Mouse (Mus musculus) CH12.LX (cell line): Measurements from ENCODE around the gene Ttc22.

Source experiments
- CTCF ChIP-seq, 2 experiments: IDR thresholded peaks in 1 of 2; conservative IDR thresholded peaks in 1 of 2; 2 replicates each; pipeline ENCODE4 v1.5.1; 2011 to 2012; ENCODE audit warnings: low read depth in 2 of 2, low read length in 2 of 2, improper control_type of control experiment in 1 of 2, inconsistent platforms in 1 of 2, mild to moderate bottlenecking in 1 of 2, moderate library complexity in 1 of 2
- EP300 ChIP-seq: IDR thresholded peaks from 2 replicates; pipeline ENCODE4 v1.6.1; 2011; ENCODE audit warnings: low read length, improper control_type of control experiment
- HCFC1 ChIP-seq: IDR thresholded peaks from 2 replicates; pipeline ENCODE4 v1.6.1; 2012; ENCODE audit warnings: low read depth, mild to moderate bottlenecking, inconsistent platforms, low read length, improper control_type of control experiment
- IRF4 ChIP-seq: IDR thresholded peaks from 2 replicates; pipeline ENCODE4 v1.6.1; 2014; ENCODE audit warnings: low read depth, mild to moderate bottlenecking, inconsistent platforms, low read length, improper control_type of control experiment
- JUND ChIP-seq: conservative IDR thresholded peaks from 2 replicates; pipeline ENCODE4 v1.6.1; 2011; ENCODE audit warnings: low read depth, low read length, improper control_type of control experiment
- KAT2A ChIP-seq: IDR thresholded peaks from 2 replicates; pipeline ENCODE4 v1.6.1; 2012; ENCODE audit warnings: low read length, improper control_type of control experiment, inconsistent platforms; ENCODE audit not compliant: insufficient replicate concordance
- MAZ ChIP-seq: IDR thresholded peaks from 2 replicates; pipeline ENCODE4 v1.6.1; 2012; ENCODE audit warnings: low read depth, mild to moderate bottlenecking, inconsistent platforms, low read length, improper control_type of control experiment, moderate library complexity
- POLR2A ChIP-seq: IDR thresholded peaks from 2 replicates; pipeline ENCODE4 v1.6.1; 2011; ENCODE audit warnings: low read depth, mild to moderate bottlenecking, improper control_type of control experiment, low read length
- POLR2AphosphoS2 ChIP-seq: IDR thresholded peaks from 2 replicates; pipeline ENCODE4 v1.6.1; 2011; ENCODE audit warnings: low read depth, low read length, improper control_type of control experiment
- TBP ChIP-seq: conservative IDR thresholded peaks from 2 replicates; pipeline ENCODE4 v1.6.1; 2011; ENCODE audit warnings: low read depth, low read length, improper control_type of control experiment
- TCF12 ChIP-seq: IDR thresholded peaks from 2 replicates; pipeline ENCODE4 v1.6.1; 2014; ENCODE audit warnings: low read depth, mild to moderate bottlenecking, inconsistent platforms, low read length, improper control_type of control experiment
- USF1 ChIP-seq: IDR thresholded peaks from 2 replicates; pipeline ENCODE4 v1.6.1; 2014; ENCODE audit warnings: low read depth, mild to moderate bottlenecking, inconsistent platforms, low read length, improper control_type of control experiment
- ZKSCAN1 ChIP-seq: IDR thresholded peaks from 2 replicates; pipeline ENCODE4 v1.6.1; 2012; ENCODE audit warnings: low read depth, inconsistent platforms, low read length, improper control_type of control experiment, borderline replicate concordance
- ZMIZ1 ChIP-seq: IDR thresholded peaks from 2 replicates; pipeline ENCODE4 v1.6.1; 2012; ENCODE audit warnings: low read depth, mild to moderate bottlenecking, inconsistent platforms, low read length, improper control_type of control experiment

- TF ChIP-seq CTCF (conservative IDR thresholded peaks at IDR 0.05 in 1 of 2, IDR thresholded peaks at IDR 0.05 in 1 of 2; ENCODE audit: low read depth in 2 of 2, low read length in 2 of 2): no peak
- TF ChIP-seq JUND: no peak
- TF ChIP-seq ZKSCAN1: no peak
- no peak for TF ChIP-seq POLR2A
- no peak for TF ChIP-seq TBP
- TF ChIP-seq IRF4: no peak
- no peak for TF ChIP-seq ZMIZ1
- no peak for TF ChIP-seq HCFC1
- no peak for TF ChIP-seq EP300
- no peak for TF ChIP-seq KAT2A
- no peak for TF ChIP-seq USF1
- TF ChIP-seq POLR2AphosphoS2: no peak
- TF ChIP-seq TCF12: no peak
- no peak for TF ChIP-seq MAZ
These were observed 3.3 kb upstream of the Ttc22 start for GRCm38 (mm10) chr4:106618898-106619297.
